Mouse (Mus musculus): Measurements from ENCODE around the gene Olfr1020. TPM values are rescaled to one million over a fixed set of nuclear protein-coding genes. Genes with fewer than 3 reads are reported as not detected.

The Olfr1020 gene
- total RNA-seq (2021), result not detected
- long read RNA-seq, experiment 1, result 0 reads
- long read RNA-seq, experiment 2, result 0 reads

DNA sequence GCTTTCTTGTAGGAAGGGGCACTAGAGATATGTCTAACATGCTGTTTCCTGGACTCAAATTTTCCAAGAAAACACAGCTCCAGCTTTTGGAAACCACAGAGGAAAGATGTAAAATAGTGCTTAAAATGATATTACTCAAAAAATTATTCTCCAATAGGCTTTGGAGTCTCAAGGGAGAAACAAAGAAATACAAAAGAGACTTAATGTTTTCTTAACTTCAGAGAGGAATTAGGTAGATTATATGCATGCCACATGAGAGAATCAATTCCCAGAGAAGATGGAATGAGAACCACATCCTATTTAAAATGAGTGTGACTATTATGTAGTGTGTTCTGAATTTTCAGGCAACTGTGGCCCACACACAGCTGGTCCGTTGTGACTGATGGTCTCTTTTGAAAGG, at the start of gene Olfr1020:
TSS of gene Olfr1020 (plus strand) at position 301 of the 400 bp plus-strand sequence.
- intact Hi-C loops (cut with DNase I), result no loop called here
- no peak for DNase-seq

DNA sequence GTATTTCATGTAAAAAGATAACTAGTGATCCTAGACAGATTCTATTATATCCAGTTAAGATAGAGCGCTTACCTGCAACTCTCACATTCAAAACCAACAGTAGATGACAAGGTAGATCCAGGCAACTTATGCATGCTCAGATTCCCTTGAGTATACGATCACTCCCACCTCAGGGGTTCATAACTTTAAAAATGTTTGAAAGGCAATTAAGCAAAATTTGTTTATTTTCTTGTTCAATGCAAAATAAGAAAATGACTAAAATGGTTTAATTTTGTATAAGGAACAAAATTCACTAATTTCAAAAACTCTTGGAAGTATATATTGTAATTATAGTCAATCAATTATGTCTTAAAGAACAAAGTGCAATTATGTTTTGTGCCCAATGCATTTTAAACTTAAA, 44.4 kb upstream of the Olfr1020 start, which contains the start of gene Olfr1016:
TSS of gene Olfr1016 (minus strand) at position 101 of the 400 bp plus-strand sequence.
- intact Hi-C loops (cut with DNase I), result no loop called here
- no peak for DNase-seq

DNA sequence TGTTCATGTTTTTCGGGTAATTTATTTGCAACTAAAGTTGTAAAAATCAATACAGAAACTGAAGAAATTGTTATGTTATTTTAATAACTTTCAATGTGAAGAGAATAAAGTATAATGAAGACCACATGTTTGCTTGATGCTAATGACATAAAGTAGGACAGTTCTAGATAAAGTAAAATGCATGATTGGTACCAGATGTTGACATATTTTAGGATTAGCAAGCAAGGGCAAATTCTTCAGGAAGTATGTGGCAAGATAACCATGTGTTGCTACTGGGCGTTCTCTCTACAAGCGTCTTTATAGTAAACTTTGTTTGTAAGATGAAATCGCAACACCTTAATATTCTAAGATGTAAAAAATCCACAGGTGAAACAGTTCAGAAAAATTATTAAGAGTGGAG, 42.3 kb upstream of the Olfr1020 start:
- intact Hi-C loops (cut with DNase I), result no loop called here
- DNase-seq, result no peak

DNA sequence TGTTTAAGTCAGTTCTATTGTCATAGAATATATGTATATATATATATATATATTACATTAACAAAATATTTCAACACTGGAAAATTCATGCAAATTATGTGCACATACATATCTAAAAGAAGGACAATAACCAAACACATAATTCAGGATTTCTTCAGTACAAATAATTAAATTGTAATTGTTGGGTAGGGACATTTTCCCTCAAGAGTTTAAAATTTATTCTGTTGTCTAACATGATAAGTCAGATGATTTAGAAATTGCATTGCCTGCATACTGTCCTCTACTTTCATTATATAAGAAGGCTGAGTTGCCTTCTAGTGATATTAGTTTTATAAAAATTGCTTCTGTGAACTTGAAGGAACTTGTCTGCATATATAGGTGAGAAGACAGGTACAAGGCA, 28.7 kb upstream of the Olfr1020 start, which contains the start of gene Olfr1018:
TSS of gene Olfr1018 (plus strand) at position 301 of the 400 bp plus-strand sequence.
- DNase-seq, result no peak
- intact Hi-C loops (cut with DNase I), result no loop called here

DNA sequence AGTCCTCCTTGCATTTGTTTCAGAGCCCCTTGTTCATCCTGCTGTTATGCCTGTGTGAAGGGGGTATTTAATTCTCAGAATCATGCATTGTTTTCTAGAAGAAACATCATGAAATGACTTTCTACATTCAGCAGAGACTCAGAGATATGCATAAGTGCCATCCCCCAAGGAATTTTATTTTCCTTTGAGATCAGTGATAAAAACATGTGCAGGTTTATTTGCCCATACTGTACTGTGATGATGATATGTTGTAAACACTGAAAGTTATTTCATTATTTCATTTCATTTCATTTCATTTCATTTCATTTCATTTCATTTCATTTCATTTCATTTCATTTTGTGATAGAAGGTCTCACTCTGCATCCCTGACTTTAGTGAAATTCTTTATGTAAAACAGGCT, 1.4 kb upstream of the Olfr1020 start, which contains the start of gene Olfr1019:
TSS of gene Olfr1019 (minus strand) at position 101 of the 400 bp plus-strand sequence.
- no peak for DNase-seq
- intact Hi-C loops (cut with DNase I), result no loop called here

DNA sequence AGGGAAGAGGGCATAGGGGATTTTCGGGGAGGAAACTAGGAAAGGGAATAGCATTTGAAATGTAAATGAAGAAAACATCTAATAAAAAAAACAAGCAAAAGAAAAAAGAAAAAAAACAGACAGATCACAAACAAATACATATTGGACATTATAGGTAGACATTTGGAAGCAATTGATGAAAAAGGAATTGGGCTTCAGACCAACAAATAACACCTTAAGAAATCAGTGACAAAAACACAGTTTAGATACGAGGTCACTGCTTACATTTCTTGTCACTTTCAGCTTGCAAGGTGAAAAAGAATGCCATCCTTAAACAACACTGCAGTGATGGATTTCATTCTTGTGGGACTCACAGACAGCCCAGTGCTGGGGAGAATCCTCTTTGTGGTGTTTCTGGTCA, 21.5 kb downstream of the Olfr1020 start, which contains the start of gene Olfr1022:
TSS of gene Olfr1022 (plus strand) at position 301 of the 400 bp plus-strand sequence.
- DNase-seq, result no peak

DNA sequence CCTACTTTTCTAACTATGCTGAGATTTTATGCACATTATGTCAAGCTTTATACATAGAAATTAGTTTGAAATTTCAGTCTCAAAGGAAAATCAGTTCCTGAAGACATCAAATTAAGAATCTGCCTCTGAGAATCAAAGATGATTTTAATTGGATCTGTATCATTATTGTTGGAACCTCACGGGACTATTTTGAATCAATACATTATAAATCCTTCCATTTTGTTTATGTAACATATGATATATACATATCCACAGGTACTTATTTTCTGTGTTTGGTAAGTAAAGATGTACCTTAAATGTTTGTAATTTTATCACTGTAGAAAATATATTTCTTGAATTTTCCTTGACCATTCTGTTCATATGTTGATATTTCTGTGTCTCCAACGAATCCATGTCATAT, 38.5 kb downstream of the Olfr1020 start, which contains the start of gene Olfr1023:
TSS of gene Olfr1023 (plus strand) at position 301 of the 400 bp plus-strand sequence.
- intact Hi-C loops (cut with DNase I), result no loop called here
- no peak for DNase-seq

More for the DNA sequence above, 21.5 kb downstream of the Olfr1020 start, which contains the start of gene Olfr1022:
- intact Hi-C loops (cut with DNase I), result no loop called here

Other genes with a start within 250 kb of the Olfr1020 start
- not detected for gene Olfr1000, start 235.1 kb upstream of the Olfr1020 start, total RNA-seq (2021)
- gene Olfr1002, start 196.3 kb upstream of the Olfr1020 start, total RNA-seq (2021), result not detected
- gene Olfr154, start 182.6 kb upstream of the Olfr1020 start, total RNA-seq (2021), result not detected
- not detected for gene Olfr1006, start 168.3 kb upstream of the Olfr1020 start, total RNA-seq (2021)
- gene Olfr1008, start 157.6 kb upstream of the Olfr1020 start, total RNA-seq (2021), result not detected
- not detected for gene Olfr1009, start 131.6 kb upstream of the Olfr1020 start, total RNA-seq (2021)
- gene Olfr1012, start 84.3 kb upstream of the Olfr1020 start, total RNA-seq (2021), result not detected
- not detected for gene Olfr1013, start 79.9 kb upstream of the Olfr1020 start, total RNA-seq (2021)
- not detected for gene Olfr1014, start 74.3 kb upstream of the Olfr1020 start, total RNA-seq (2021)
- gene Olfr1015, start 65.0 kb upstream of the Olfr1020 start, total RNA-seq (2021), result not detected
- not detected for gene Olfr1016, start 44.5 kb upstream of the Olfr1020 start, total RNA-seq (2021)
- gene Olfr1018, start 28.6 kb upstream of the Olfr1020 start, total RNA-seq (2021), result not detected
- gene Olfr1019, start 1.5 kb upstream of the Olfr1020 start, total RNA-seq (2021), result not detected
- gene Olfr1022, start 21.6 kb downstream of the Olfr1020 start, total RNA-seq (2021), result not detected
- gene Olfr1023, start 38.6 kb downstream of the Olfr1020 start, total RNA-seq (2021), result not detected
- not detected for gene Olfr1024, start 58.0 kb downstream of the Olfr1020 start, total RNA-seq (2021)
- gene Olfr1025-ps1, start 68.2 kb downstream of the Olfr1020 start, total RNA-seq (2021), result not detected
- not detected for gene Olfr1026, start 74.5 kb downstream of the Olfr1020 start, total RNA-seq (2021)
- gene Olfr1028, start 103.4 kb downstream of the Olfr1020 start, total RNA-seq (2021), result not detected
- gene Olfr1029, start 126.9 kb downstream of the Olfr1020 start, total RNA-seq (2021), result not detected
- gene Olfr1030, start 132.2 kb downstream of the Olfr1020 start, total RNA-seq (2021), result not detected
- not detected for gene Olfr1031, start 143.3 kb downstream of the Olfr1020 start, total RNA-seq (2021)
- gene Olfr1032, start 158.5 kb downstream of the Olfr1020 start, total RNA-seq (2021), result not detected
- under 1 TPM in 1 of 2 experiments, not detected in 1; 0.08 TPM for gene Olfr1033, start 173.6 kb downstream of the Olfr1020 start, total RNA-seq (2021)
- not detected for gene Olfr1034, start 198.8 kb downstream of the Olfr1020 start, total RNA-seq (2021)
- not detected for gene Olfr1036, start 227.0 kb downstream of the Olfr1020 start, total RNA-seq (2021)
- gene Olfr1037, start 240.4 kb downstream of the Olfr1020 start, total RNA-seq (2021), result not detected

All from gastrocnemius, postnatal 36 days (tissue).